Mouse (Mus musculus) gastrocnemius, postnatal 4 days (tissue): ENCODE results near the gene Fgfr2. TPM values are rescaled to one million over a fixed set of nuclear protein-coding genes. Genes with fewer than 3 reads are reported as not detected.
A peak's percentile ranks its signal among the peaks of the same experiment; 100 is the strongest.

ENCODE experiments used
- DNase-seq, 2 experiments: peaks; one replicate each; pipeline ENCODE4 v3.0.0; 2021 to 2022; ENCODE audit warnings: low spot score in 2 of 2, mixed read lengths in 2 of 2
- total RNA-seq, 2 experiments: library from RNA; stranded (reverse); gene quantifications; 2 replicates each; pipeline ENCODE4 v1.2.3; 2021

Fgfr2 gene
- total RNA-seq, 2 experiments from 2014 or later, result 6.5 to 8.0 TPM

DNA sequence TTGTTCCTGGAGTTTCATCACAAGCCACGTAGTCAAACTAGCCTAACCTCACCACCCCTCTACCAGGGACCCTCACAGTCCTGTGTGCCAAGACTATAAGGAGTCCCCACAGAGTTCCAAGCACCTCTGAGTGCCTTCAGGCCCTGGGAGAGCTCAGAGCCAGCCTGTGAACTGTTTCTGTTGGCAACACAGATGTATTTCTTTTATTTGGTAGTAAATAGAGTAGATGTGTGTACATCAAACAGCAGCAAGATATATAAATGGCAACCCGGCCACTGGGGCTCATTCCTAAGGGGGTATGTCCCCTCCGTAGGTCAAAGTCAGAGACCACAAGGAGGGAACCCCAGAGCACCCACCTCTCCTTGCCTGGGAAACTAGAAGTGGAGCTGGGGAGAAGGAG is 1574.7 kb downstream of the Fgfr2 start, which contains the start of gene Hmx2:
TSS of gene Hmx2 (plus strand) at position 301 of the 400 bp plus-strand sequence.
- no peak for DNase-seq

DNA sequence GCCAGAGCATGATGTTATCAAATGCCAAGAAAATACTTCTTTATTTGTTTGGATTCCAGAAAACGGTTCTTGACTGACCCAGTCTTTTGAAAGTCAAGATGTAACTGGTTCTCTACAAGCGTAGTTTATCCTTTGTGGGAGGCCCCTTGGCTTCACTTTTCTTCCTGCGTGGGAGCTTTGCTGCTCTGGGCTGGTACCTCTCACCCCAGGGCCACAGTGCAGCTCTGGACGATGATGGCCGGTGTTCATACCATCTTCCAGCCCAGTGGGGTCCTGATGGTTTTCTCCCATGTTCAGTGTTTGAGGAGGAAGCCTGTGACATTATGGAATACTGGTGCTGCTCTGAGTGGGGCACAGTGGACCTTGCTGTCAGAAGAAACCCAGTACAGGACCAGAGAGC is 1575.7 kb downstream of the Fgfr2 start:
- DNase-seq, result no peak

DNA sequence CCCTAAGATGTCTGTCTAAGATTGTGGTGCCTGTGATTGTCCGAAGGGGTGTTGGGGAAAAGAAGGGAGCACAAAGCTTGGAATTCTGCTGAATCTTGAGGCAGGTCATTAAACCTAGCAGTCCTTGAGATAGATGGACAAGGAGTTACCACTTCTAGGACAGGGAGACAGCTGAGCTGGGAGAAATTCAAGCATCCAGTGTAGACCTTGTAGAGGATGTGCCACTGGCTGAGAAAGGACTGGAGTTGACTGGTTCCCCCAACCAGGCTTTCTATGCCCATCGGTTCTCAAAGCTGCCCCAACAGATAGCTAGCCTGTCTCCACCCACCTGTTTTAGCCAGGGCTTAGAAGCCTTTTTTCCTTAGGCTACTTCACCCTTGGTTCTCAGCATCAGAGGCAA is 1576.7 kb downstream of the Fgfr2 start:
- DNase-seq, result no peak

DNA sequence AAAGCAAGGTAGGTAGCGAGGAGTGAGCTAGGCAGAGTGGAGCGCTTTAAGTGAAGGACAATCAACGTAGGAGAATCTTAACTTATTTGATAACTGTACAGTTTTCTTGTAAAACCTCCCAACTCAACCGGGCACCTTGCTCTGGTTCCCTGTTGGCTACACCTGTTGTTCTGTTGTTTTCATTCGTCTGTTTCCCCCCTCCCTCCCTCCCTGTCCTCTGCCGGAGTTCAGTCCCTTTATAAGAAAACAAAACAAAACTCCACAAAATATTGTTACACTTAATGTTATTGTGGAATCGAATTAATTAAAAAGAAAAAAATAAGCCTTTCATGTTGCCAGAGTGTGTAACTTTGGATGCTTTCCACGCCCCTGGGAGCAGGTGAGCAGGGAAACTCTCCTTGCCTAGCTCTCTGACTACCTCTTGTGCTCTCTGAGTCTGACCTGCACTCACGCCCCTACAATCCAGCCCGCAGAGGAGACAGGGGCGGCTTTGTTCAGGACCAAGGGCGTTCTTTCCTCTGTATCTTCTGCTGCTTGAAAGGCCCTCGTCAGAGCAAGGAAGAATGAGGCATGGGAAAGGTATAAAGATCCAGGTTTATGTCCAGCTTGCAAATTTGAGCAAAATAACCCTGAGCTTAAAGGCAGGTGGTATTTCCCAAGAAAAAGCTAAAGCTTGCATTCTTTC is 1577.3 kb downstream of the Fgfr2 start:
- no peak for DNase-seq

DNA sequence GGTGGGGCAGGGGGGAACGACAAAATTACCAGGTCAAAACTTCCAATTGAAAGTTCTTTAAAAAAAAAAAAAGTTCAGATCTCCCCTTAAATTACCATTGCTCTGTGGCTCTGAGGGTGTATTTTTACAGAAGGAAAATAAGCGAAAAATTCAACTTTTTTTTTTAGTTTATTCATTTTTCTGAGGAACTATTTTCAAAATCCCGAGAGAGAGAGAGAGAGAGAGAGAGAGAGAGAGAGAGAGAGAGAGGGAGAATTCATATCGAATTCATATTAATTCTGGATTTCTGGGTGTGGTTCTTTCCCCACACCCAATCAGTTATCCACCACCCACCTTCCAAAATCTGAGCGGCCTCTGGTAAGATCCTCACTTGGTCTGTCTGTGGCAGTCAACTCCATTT is 1578.3 kb downstream of the Fgfr2 start:
- no peak for DNase-seq

DNA sequence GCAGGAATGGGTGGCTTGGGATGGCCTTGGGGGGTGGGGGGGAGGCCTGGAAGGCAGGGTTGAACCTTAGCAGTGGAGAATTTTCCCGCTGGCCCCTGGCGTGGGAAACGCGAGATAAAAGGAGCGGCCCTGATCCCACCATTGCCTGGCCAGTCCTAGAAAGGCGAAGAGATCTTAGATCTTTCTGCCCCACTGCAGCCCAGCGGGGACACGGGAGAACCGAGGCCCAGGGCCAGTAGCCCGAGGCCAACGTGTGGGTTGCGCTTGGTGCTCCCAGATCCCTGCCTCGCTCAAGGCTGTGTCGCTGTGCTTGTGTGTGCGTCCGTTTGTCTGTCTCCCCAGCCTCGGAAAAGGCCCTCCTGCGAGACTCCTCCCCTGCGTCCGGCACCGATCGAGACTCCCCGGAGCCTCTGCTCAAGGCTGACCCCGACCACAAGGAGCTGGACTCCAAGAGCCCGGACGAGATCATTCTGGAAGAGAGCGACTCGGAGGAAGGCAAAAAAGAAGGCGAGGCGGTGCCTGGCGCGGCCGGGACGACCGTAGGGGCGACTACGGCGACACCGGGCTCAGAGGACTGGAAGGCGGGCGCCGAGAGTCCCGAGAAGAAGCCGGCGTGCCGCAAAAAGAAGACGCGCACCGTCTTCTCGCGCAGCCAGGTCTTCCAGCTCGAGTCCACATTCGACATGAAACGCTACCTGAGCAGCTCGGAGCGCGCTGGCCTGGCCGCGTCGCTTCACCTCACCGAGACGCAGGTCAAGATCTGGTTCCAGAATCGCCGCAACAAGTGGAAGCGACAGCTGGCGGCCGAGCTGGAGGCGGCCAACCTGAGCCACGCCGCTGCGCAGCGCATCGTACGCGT is 1579.3 kb downstream of the Fgfr2 start:
- DNase-seq, result no peak

DNA sequence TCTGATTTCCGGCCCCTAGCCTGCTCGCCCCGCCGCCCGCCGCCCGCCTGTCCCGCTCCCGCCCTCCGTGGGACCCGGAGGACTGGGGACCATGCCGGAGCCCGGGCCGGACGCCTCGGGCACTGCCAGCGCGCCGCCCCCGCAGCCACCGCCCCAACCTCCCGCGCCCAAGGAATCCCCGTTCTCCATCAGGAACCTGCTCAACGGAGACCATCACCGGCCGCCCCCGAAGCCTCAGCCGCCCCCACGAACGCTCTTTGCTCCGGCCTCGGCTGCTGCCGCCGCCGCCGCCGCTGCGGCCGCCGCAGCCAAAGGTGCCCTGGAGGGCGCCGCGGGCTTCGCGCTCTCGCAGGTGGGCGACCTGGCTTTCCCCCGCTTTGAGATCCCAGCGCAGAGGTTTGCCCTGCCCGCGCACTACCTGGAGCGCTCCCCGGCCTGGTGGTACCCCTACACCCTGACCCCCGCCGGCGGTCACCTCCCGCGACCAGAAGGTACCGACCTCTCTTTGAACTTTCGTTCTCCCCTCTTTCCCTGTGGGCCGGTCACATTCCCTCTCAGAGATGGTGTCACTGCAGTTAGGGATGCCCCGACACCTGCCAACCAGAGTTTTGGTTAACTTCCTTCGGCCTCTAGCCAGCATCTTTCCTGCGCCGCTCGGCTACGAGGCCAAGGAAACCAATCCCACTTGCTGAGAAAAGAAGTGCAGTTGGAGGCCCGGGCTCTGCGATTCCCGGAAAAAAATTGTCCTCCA is 1580.1 kb downstream of the Fgfr2 start:
- no peak for DNase-seq

DNA sequence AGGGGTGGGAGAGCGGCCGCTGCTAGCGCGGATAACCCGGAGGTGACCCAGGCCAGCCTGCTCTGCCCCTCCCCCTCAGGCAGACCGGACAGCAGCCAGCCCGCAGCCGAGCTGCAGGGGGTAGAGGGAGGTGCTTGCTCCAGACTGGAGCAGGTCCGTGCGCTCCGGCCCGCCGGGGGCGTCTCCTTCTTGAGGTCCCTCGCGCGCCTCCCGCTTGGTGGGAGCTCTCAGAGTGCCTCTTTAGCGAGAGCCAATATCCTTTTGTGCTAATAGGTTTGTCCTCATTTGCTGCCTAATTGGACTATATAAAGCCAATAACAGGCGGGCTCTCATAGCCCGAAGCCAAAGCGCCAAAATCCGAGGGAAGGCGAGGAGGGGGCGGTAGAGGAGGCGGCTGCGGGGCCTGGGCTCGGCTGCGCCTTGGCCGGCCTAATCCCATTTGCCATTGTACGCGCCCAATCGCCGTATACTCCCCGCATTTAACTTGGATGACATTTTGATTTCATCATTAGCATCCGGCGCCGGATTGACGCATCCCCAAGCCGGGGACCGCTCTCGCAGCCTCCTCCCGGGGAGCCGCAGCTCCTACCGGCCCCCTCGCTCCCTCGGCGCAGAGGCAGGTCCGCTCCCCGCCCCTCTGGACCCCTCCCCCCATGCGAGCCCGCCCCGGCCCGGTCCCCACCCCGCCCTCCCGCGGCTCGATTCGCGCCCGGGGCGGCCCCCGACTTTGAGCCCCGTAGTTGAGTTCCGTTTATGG is 1580.9 kb downstream of the Fgfr2 start, which contains the start of gene Hmx3:
TSS of gene Hmx3 (plus strand) at position 753 of the 757 bp plus-strand sequence.
- no peak for DNase-seq

DNA sequence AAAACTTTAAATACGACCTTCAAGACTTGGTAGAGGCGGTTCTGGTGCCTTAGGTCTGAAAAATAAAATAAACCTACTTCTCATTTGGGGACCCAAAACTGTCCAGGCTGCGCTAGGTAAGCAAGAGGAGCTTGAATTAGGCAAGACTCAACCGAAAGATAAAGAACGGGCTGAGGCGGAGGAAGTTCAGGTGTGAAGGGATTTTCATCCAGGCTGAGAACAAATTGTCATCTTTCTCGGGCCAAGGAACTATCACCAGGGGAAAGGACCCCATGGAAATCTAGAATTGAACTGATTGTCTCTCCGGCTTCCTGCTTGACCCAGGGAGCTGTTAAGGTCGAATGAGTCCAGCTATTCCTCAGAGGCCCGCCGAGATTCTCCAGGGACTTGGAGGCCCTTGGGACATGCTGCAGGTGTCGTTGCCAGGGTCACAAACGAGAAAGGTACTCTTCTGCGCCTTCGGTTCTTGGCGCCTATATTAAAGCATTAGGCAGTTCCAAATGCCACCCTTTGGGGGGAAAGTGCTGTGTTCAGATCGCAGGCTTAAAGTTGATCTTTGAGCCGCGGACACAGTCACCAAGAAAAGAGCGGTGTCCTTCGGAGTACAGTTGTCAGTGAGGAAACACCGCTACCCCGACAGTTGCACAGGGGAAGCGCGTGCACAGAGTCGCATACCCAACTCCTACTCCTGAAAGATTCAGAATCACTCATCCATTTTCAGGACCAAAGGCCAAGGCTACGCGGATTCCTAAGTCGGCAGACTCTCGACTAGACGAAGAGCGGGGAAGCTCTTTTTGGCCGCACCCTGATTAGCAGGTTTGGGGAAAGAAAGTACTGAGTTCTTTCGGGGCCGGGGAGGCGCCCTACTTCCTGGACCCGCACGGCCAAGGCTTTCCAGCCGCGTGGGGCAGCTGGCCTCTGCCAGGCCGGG is 1581.7 kb downstream of the Fgfr2 start:
- DNase-seq, result no peak

DNA sequence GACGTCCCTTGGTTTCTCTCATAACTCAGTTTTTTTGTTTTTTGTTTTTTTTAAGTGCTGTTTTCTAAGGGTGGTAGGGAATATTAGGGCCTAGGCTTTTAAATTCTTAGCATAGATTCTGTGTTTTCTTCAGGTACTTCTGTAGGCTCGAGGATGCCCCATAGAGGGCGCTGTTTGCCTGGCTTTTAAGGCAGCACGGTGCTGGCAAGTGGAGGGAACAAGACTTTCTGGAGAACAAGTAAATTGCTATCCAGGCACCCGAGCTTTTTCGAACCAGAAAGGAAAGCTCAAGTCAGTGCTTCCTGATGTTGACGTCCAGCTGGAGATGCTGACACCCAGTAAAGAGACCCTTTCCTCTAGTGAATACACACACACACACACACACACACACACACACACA is 1583.2 kb downstream of the Fgfr2 start:
- peak; percentile 78 to 87 for DNase-seq

DNA sequence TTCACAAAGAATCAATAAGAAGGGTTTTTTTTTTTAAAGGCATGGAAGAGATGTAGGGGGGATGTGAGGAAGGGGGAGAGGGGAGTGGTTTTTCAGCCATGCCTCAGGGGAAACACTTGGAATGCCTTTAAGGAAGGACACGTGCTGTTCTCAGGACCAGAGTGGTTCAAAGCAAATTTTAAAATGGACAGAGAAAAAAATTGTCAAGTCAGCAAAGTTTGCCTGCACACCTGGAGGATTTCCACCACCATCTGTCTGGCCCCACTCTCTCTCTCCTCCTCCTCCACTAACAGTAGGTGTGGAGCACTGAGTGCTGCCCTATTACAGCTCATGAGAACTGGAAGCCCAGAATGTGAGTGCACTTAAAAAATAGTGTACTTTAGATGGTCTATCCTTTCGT is 1619.4 kb downstream of the Fgfr2 start:
- DNase-seq, result no peak

DNA sequence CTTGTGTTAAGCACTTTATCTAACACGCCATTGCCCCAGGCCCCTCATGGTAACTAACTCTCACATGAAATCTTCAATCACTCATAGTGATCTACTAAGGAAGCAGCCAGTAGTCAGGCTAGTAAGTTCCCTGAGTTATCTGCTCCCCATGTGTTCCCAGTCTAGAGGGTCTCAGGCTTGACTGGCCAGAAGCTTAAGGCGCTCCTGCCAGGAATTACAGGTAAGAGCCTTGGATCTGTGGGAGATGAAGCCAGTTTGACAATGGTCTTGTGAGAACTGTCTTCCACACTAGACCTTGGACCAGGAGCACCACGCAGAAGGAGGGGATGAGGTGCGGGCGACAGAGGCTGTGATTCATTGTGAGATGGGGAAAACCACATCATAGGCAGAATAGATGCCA is 1644.7 kb downstream of the Fgfr2 start:
- DNase-seq, result no peak

DNA sequence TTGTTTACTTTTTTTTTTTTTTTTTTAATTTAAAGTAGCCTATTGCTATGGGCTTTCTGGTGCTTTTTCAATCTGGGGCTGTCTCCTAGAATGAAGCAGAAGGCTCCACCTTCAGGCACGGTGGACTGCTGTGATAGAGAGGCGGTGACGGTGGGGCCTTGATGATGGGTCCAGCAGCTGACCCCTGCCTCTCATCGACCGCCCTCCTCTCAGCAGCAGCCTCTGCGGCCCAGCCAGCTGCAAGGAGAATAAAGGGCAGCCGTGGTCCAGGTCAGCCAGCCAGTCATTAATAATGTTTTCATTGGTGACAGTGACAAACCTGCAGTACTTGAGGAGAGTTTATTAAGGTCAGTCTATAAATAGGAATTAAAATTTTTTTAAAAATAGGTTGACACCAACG is 1646.0 kb downstream of the Fgfr2 start:
- no peak for DNase-seq

DNA sequence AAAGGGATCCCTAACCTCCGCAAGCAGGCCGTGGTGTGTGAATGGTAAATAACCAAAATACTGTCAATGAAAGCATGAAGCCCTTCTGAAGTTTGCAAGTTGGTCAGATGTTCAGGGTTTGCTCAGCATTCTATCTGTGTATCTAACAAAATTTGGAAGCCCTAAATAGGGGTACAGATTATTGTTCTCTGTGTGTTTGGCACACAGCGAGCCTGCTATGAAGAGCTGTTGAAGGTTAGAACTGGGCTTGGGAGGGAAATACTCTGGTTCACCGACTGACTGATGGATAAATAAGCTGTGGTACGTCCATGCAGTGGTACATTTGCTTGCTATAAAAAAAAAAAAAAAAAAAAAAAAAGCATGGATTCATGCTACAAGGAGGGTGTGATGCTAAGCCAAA is 1651.6 kb downstream of the Fgfr2 start:
- DNase-seq, result no peak

DNA sequence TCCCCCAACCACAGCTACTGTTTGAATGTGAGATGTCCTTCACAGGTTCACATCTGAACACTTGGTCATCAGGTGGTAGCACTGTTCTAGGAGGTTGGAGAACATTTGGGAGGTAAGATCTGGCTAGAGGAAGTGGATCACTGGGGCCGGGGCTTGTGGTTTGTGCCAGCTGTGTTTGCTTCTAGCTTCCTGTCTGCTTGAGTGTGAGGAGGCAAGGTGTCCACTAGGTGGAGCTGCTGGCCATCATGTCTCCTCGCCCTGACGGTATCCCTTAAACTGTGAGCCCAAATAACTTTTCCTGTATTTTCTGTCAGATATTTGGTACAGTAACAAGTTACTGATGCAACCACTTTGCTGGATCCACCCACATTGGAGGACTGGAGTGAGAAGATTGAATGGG is 1653.6 kb downstream of the Fgfr2 start:
- DNase-seq, result no peak

DNA sequence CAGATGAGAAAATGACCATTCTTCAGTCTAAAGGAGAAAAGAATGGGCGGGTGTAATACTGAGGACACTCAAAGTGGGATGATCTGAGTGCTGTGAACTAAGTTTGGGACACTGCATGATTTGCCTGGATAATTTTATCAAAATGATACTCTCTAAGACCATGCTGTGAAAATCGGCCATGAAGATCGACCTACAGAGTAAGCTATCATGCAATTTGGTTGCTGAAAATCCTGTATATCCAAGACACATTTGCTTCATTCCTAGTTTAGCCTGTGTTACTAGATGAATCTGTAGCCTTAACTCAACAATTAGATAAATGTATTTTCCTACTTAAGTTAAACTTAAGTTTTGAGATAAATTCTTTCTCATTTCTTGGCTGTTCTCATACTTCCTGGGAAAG is 1655.8 kb downstream of the Fgfr2 start:
- DNase-seq, result no peak

DNA sequence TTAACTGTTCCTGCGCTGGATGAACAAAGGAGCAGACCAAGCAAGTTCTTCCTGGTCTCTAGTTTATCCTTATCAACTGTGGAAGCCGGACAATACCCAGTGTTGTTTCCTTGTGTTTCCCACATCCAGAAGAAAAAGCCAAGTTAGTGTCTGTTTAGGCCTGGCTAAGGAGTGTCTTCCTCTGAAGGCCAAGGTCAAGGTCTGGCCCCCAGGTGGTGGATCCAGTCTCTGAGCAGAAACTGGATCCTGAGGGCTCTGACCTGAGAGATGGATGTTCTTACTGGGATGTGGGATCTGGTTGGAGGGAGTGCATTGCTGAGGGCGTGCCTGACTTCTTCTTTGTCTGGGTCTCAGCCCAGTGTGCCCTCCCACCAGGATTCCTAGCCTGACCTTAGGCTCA is 1657.4 kb downstream of the Fgfr2 start:
- no peak for DNase-seq

DNA sequence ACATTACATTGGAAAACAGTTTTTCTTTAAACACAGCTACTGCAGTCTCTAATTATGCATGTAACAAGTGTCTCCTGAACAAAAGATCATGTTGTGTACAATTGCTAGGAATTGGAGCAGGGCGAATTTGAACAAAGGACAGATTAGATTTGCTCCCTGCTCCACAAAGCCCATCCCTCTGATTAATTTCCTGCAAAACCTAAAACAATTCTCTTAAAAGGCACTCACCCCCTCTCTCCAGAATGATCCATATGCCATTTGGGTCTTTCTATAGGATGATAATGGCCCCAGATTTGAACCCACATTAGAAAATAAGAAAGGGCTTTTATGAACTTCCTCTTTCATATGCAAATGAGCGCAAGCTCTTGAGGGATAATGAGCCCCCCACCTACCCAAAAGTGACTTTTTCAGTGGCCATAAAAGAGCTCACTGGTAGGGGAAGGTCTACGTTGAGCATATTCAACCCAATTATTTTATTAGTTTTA is 1658.0 kb downstream of the Fgfr2 start:
- no peak for DNase-seq

DNA sequence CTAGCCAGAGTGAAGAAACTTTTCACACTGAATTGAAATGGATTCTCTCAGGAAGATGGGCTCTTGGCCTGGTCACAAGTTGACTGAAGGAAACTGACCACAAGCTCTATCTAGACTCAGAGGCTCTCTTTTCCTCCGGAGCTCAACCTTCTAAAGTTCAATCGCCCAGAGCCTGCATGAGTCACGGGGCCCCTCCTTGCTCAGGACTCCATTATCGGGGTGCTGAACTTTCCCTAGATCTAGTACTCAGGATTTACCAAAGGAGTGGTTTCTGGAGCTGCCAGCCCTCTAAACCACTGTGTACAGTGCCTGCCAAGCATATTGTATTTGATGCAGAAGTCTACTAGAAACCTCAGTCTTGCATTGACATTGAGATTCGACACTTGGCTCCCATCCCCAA is 1666.4 kb downstream of the Fgfr2 start:
- DNase-seq, result no peak

DNA sequence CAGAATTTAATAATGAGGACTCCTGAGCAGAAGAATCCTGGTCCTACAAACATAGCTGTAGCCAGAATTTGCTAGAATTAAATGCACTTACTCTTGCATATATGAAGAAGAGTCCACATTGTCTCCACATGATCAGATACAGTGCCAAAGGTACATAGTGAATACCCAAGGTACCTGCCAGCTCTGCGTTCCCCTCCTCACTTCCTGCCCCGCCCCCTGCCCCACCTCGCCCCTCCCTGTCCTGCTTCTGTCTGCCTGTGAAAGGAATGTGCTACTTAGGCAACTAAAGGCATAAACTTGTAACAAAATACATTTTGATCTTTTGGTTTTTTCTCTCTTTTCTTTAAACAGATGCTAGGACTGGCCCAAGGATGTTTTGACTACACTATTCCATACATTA is 1686.1 kb downstream of the Fgfr2 start:
- DNase-seq, result no peak
